In the genomic region with DNA sequence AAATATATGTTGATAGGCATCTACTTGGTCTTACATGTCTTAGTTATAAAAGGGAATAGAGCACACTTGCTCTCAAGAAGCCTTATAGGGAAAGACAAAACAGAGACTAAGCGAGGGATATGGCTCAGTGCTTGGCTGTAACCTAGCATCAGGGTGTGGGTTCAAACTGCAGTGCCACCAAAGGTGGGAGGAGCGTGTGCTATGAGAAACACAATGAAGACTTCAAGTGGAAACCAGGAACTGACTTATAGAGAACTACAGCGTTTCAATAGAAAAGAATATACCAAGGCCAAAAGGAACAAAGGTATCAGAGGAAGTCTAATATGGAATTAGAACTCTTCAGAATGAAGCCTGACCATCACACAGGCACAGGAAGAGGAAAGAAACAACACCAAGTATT, we compare ENCODE assay signal across 16 mouse cellular contexts.
"Had no signal": no experiment of that assay in that cellular context is flagged by ENCODE, and none has a peak within 500 bp of the region (broad histone marks: within the 10 kb centered on the region; RNA-seq: fewer than 3 reads in every experiment).

No protein-coding gene starts in this region.

- H3K36me3 ChIP-seq: limb, embryonic 15.5 days; liver, embryonic 12.5 days; lung, embryonic 15.5 days; midbrain, embryonic 13.5 days; neural tube, embryonic 12.5 days; stomach, embryonic 15.5 days had no signal

- H3K27me3 ChIP-seq: limb, embryonic 15.5 days; liver, embryonic 12.5 days; lung, embryonic 15.5 days; midbrain, embryonic 13.5 days; neural tube, embryonic 12.5 days; stomach, embryonic 15.5 days had no signal

- H3K4me3 ChIP-seq: layer of hippocampus, adult 2 months; limb, embryonic 15.5 days; liver, embryonic 12.5 days; lung, embryonic 15.5 days; midbrain, embryonic 13.5 days; myocyte; neural tube, embryonic 12.5 days; stomach, embryonic 15.5 days had no signal

- H3K4me1 ChIP-seq: neural tube, embryonic 12.5 days; stomach, embryonic 15.5 days had no signal

- H3K4me2 ChIP-seq: limb, embryonic 15.5 days; liver, embryonic 12.5 days; lung, embryonic 15.5 days; midbrain, embryonic 13.5 days; neural tube, embryonic 12.5 days; stomach, embryonic 15.5 days had no signal

- H3K27ac ChIP-seq: layer of hippocampus, adult 2 months; limb, embryonic 15.5 days; liver, embryonic 12.5 days; lung, embryonic 15.5 days; macrophage; midbrain, embryonic 13.5 days; neural tube, embryonic 12.5 days; stomach, embryonic 15.5 days had no signal

- H3K9ac ChIP-seq: limb, embryonic 15.5 days; liver, embryonic 12.5 days; lung, embryonic 15.5 days; midbrain, embryonic 13.5 days; neural tube, embryonic 12.5 days; stomach, embryonic 15.5 days had no signal

- ATAC-seq: liver, embryonic 12.5 days; midbrain, embryonic 13.5 days had no signal

- DNase-seq: kidney, postnatal 10 days; kidney, postnatal 4 days; lung, postnatal 14 days; right cerebral cortex, postnatal 4 days; spleen, adult 18-20 months; thymus, adult 2 months; thymus, postnatal 25 days had no signal

- H3K9me3 ChIP-seq: limb, embryonic 15.5 days; liver, embryonic 12.5 days; lung, embryonic 15.5 days; midbrain, embryonic 13.5 days; neural tube, embryonic 12.5 days; stomach, embryonic 15.5 days had no signal
